Mouse (Mus musculus) forebrain, embryonic 12.5 days (tissue): Measurements from ENCODE around the gene Mex3d. TPM values are rescaled to one million over a fixed set of nuclear protein-coding genes. Genes with fewer than 3 reads are reported as not detected.

Experiments used
- ATAC-seq: fragments of 200-750 bp; cut with Nextera tagmentation; 2 replicates; pipeline ENCODE4 v1.8.0; 2017; ENCODE audit warnings: moderate TSS enrichment; ENCODE audit not compliant: low FRiP score
- H3K27ac ChIP-seq: fragments of 300-500 bp; sonication (generic); 2 replicates; pipeline ENCODE4 v1.5.1; 2016; ENCODE audit warnings: mild to moderate bottlenecking
- H3K27me3 ChIP-seq: fragments of 300-500 bp; sonication (generic); 2 replicates; pipeline ENCODE4 v1.6.1; 2016; ENCODE audit warnings: mild to moderate bottlenecking
- H3K36me3 ChIP-seq: fragments of 300-500 bp; sonication (generic); replicated peaks from 2 replicates; pipeline ENCODE4 v1.6.1; 2016; ENCODE audit warnings: mild to moderate bottlenecking
- H3K4me1 ChIP-seq: fragments of 300-500 bp; sonication (generic); 2 replicates; pipeline ENCODE4 v1.6.1; 2016
- H3K4me2 ChIP-seq: fragments of 300-500 bp; sonication (generic); 2 replicates; pipeline ENCODE4 v1.6.1; 2016; ENCODE audit warnings: mild to moderate bottlenecking, moderate library complexity
- H3K4me3 ChIP-seq: fragments of 300-500 bp; sonication (generic); replicated peaks from 2 replicates; pipeline ENCODE4 v1.5.1; 2016; ENCODE audit warnings: mild to moderate bottlenecking
- H3K9ac ChIP-seq: fragments of 300-500 bp; sonication (generic); 2 replicates; pipeline ENCODE4 v1.6.1; 2016; ENCODE audit warnings: mild to moderate bottlenecking
- H3K9me3 ChIP-seq: fragments of 300-500 bp; sonication (generic); 2 replicates; pipeline ENCODE4 v1.6.1; 2016
- whole genome bisulfite sequencing: fragments of 180-500 bp; shearing (Covaris S2); methylation state at CpG from one replicate; pipeline ENCODE4 v1.1.7; 2016; 5-methylcytosine and 5-hydroxymethylcytosine counted together
- polyA plus RNA-seq: library from polyadenylated mRNA; unstranded; fragments of >200 nt; fragmentation: Nextera tagmentation; extraction: Ambion mirVana; gene quantifications from 2 replicates; pipeline ENCODE4 v1.2.1, GENCODE M21; 2016

Gene Mex3d
- polyA plus RNA-seq: 17.3 and 21.3 TPM in 2 replicates

DNA sequence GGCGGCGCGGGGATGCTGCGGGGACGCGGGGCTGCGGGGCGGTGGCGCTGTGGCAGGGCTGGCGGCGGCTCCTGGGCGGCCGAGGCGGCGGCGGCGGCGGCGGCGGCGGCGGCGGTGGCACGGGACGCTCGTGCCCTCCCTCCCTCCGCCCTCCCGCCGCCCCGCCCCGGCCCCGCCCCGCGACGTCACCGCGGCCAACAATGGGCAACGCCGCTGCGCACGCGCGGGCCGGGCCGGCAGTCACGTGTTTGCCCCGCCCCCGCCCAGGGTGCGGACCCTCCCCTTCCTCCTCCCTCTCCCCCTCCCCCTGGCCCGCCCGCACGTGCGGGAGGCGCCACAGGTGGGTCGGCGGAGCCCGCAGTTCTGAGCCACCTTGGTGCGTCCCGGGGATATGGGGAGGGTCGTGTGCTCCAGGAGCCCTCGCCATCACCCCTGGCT lies at the start of gene Mex3d:
Gene Mex3d, minus strand, starts transcription at position 138 of the 438 bp plus-strand sequence.
- no peaks in the 10 kb centered on the region for H3K9me3 ChIP-seq
- no peaks in the 10 kb centered on the region for H3K27me3 ChIP-seq
- H3K9ac ChIP-seq: peak within 1 kb of the TSS; percentile 100

DNA sequence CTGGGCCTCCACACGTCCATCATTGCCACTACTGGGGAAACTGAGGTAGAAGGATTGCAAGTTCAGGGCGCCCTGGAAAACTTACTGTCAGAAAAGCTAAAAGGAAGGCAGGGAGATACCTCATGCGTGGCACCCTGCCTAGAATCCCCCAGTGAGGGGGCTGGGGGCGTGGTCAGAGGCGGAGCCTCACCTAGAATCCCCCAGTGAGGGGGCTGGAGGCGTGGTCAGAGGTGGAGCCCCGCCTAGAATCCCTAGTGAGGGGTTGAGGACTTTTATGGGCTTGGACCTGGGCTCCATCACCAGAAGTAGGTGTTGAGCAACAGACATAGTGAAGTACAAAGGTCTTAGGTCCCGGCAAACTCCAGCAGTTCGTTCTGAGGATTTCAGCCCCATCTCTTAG lies 48.8 kb upstream of the Mex3d start:
- H3K27me3 ChIP-seq: peaks cover 6% of the 10 kb centered on the region; the same call in 1 of the 2 replicates
- H3K36me3 ChIP-seq: no peaks in the 10 kb centered on the region
- H3K4me2 ChIP-seq: no peak overlapping the region
- 13% methylated on average over 9 of the region's 9 CpGs for WGBS
- no peak overlapping the region for H3K4me3 ChIP-seq
- no peak overlapping the region for H3K9ac ChIP-seq
- peaks cover 16% of the 10 kb centered on the region for H3K4me1 ChIP-seq
- H3K9me3 ChIP-seq: no peaks in the 10 kb centered on the region
- no peak overlapping the region for H3K27ac ChIP-seq
- ATAC-seq: no peak

More for the DNA sequence above, at the start of gene Mex3d:
- peak; percentile 46 for ATAC-seq
- H3K4me1 ChIP-seq: peaks cover 36% of the 10 kb centered on the region
- H3K4me2 ChIP-seq: peak within 1 kb of the TSS; percentile 91
- peaks cover 48% of the 10 kb centered on the region for H3K36me3 ChIP-seq
- H3K27ac ChIP-seq: peak within 1 kb of the TSS; percentile 97
- WGBS: 2% methylated on average over 17 of the region's 61 CpGs
- H3K4me3 ChIP-seq: peak within 1 kb of the TSS; percentile 98

DNA sequence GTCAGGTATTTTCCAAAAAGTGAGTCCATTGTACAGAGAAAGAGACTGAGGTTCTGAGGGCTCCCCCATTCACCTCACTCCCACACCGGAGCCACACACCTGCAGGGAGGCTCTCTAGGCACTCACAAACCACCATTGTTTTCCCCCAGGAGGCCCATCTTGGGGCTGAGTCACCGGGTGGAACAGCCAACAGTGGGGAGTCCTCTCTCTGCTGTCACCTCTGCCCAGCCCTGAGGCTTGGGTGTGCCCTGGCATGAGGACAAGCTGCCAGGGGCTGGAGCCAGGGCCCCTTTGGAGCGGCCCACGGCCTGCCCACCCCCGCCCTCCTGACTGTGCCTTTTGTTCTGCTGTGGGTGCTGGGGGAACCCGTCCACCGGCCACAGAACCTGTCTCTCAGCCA lies 48.3 kb upstream of the Mex3d start:
- Histone ChIP-seq H3K4me2 (no peak overlapping the region), H3K27me3 (peaks cover 6% of the 10 kb centered on the region; the same call in 1 of the 2 replicates), H3K27ac (no peak overlapping the region), H3K4me1 (peaks cover 21% of the 10 kb centered on the region), H3K9me3 (no peaks in the 10 kb centered on the region), H3K9ac (0 out of 2 replicates have a peak overlapping the region, but pooled peaks have one; percentile 17), H3K36me3 (peaks cover 3% of the 10 kb centered on the region), H3K4me3 (no peak overlapping the region)
- ATAC-seq: no peak
- WGBS: 33% methylated on average over 7 of the region's 7 CpGs

DNA sequence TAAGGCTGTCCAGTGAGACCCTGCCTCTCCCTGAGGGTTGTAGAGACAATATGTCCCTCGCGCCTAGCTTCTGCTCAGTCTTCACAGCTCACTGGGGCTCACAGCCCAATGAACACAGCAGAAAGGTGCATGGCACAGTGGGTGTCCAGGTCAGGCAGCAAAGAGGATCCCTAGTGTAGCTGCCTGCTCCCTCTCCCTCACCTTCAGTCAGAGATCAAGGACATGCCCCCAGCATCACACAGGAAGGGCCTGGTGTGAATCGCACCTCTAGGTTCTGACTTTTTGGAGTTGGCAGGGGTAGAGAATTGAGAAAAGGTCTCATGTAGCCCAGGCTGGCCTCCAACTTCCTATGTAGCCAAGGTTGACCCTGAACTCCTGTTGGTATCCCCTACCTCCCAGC lies 47.4 kb upstream of the Mex3d start:
- Histone ChIP-seq H3K4me1 (peaks cover 31% of the 10 kb centered on the region), H3K36me3 (peaks cover 13% of the 10 kb centered on the region), H3K4me3 (no peak overlapping the region), H3K9ac (no peak overlapping the region), H3K9me3 (no peaks in the 10 kb centered on the region), H3K27me3 (peaks cover 6% of the 10 kb centered on the region; the same call in 1 of the 2 replicates), H3K4me2 (no peak overlapping the region), H3K27ac (no peak overlapping the region; the same call in 1 of the 2 replicates)
- WGBS: 77% methylated on average over 3 of the region's 3 CpGs
- no peak for ATAC-seq

DNA sequence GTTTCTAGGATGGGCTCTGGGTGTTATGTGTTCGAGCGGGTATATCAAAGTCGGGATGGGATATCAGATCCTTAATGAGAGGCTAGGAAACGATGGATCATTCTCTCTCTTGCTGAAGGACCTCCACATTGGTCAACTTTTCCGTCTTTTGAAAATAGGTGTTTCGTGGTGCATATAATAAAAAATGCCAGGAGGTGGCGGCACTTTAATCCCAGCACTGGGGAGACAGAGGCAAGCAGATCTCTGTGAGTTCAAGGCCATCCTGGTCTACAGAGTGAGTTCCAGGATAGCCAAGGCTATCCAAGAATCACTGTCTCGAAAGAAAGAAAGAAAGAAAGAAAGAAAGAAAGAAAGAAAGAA lies 46.8 kb upstream of the Mex3d start:
- H3K36me3 ChIP-seq: peaks cover 19% of the 10 kb centered on the region
- peaks cover 31% of the 10 kb centered on the region for H3K4me1 ChIP-seq
- no peak overlapping the region for H3K4me2 ChIP-seq
- no peak for ATAC-seq
- peak overlapping the region; percentile 99 for H3K4me3 ChIP-seq
- no peaks in the 10 kb centered on the region for H3K9me3 ChIP-seq
- WGBS: 12% methylated on average over 8 of the region's 8 CpGs
- no peak overlapping the region for H3K9ac ChIP-seq
- peaks cover 6% of the 10 kb centered on the region; the same call in 1 of the 2 replicates for H3K27me3 ChIP-seq
- peak overlapping the region; percentile 96 for H3K27ac ChIP-seq

DNA sequence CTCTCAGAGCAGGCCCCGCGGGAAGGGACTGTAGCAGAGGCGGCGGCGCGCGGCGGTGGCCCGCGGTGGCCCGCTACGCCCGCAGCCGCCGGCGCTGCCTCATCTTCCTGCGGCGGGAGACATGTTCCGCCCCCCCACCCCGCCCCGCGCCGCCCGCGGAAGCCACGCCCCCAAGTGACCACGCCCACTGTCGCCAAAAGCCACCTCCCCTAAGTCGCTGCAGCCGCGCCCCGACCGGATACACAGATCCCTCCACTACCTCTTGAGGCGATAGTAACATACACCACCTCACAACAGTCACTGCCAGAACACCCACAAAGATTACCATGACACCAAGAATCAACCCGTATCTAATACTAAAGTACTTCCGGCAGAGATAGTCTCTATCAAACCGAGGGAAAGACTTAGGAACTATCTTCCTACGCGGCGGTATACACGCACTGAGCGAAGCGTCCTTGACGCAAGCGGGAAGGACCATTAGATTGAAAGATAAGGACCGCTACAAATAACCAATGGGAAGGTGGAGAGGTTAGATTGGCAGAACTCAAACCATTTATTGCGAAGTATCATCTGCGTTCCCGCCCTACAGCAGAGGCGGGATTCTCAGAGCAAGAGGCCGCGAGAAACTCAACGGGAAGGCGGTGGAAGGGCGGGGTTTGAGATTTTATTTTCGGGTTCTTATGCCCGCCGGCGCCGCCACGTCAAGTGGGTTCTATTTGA lies 46.2 kb upstream of the Mex3d start, which contains the start of gene Tcf3:
Gene Tcf3, minus strand, starts transcription at position 135 of the 720 bp plus-strand sequence.
- peak; percentile 92 for ATAC-seq
- H3K9ac ChIP-seq: peak within 1 kb of the TSS; percentile 99
- H3K36me3 ChIP-seq: peaks cover 24% of the 10 kb centered on the region
- H3K4me1 ChIP-seq: peaks cover 31% of the 10 kb centered on the region
- peak within 1 kb of the TSS; percentile 88 for H3K4me2 ChIP-seq
- peaks cover 6% of the 10 kb centered on the region; the same call in 1 of the 2 replicates for H3K27me3 ChIP-seq
- H3K27ac ChIP-seq: peak within 1 kb of the TSS; percentile 96
- H3K9me3 ChIP-seq: no peaks in the 10 kb centered on the region
- under 1% methylated on average over 60 of the region's 61 CpGs for WGBS
- peak within 1 kb of the TSS; percentile 99 for H3K4me3 ChIP-seq

DNA sequence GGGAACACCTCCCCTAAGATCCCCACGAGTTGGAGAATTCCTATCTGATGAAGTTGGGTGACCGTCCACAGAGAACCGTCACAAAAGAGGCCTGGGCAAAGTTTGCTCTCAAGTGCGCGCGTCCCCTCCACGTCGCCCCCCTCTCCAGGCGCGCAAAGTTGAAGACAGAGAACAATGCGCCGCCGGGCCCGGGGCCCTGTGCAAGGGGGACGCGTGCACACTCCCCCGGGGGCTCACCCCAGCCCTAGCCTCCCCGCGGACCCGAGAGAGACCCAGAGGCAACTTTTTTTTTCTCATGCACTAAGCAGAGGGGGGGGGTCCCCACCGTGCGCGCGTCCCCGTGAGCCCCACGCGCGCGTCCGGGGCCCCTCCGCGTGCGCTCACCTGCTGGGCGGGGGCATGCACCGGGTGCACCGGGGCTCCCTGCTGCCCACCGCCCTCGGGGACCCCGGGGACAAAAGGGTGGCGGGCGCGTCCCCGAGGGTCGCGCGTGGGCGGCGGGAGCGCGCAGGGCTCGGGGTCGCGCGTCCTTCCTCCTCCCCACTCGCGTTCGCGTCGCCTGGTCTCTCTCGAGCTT lies 45.6 kb upstream of the Mex3d start:
- peak; percentile 47 for ATAC-seq
- H3K4me2 ChIP-seq: peak overlapping the region; percentile 88
- no peaks in the 10 kb centered on the region for H3K9me3 ChIP-seq
- H3K27me3 ChIP-seq: peaks cover 4% of the 10 kb centered on the region; the same call in 1 of the 2 replicates
- peaks cover 30% of the 10 kb centered on the region for H3K36me3 ChIP-seq
- H3K4me3 ChIP-seq: peak overlapping the region; percentile 99
- H3K27ac ChIP-seq: peak overlapping the region; percentile 96
- under 1% methylated on average over 56 of the region's 60 CpGs for WGBS
- H3K9ac ChIP-seq: peak overlapping the region; percentile 99
- peaks cover 31% of the 10 kb centered on the region for H3K4me1 ChIP-seq

DNA sequence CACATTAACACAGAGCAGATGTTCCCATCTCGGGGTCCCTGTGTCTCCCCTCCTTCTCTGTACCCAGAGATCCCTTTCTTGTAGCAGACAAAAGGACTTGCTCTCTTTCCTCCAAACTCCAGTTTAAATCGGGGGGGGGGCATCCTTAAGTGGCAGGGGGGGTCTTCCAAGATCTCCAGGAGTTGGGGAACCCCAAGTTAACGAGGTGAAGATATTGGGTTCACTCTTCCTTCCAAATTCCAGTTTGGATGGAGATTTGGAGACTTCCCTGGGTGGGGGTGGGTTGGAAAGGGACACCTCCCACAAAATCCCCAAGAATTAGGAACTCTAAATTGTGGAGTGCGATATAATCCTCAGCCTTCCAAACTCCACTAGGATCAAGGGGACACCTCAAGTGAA lies 44.9 kb upstream of the Mex3d start:
- Histone ChIP-seq H3K9ac (peak overlapping the region; percentile 99), H3K27me3 (no peaks in the 10 kb centered on the region; the same call in 1 of the 2 replicates), H3K4me3 (peak overlapping the region; percentile 99), H3K27ac (peak overlapping the region; percentile 96), H3K4me2 (peak overlapping the region; percentile 88), H3K36me3 (peaks cover 36% of the 10 kb centered on the region), H3K4me1 (peaks cover 31% of the 10 kb centered on the region), H3K9me3 (no peaks in the 10 kb centered on the region)
- 1% methylated on average over 4 of the region's 4 CpGs for WGBS
- ATAC-seq: no peak

DNA sequence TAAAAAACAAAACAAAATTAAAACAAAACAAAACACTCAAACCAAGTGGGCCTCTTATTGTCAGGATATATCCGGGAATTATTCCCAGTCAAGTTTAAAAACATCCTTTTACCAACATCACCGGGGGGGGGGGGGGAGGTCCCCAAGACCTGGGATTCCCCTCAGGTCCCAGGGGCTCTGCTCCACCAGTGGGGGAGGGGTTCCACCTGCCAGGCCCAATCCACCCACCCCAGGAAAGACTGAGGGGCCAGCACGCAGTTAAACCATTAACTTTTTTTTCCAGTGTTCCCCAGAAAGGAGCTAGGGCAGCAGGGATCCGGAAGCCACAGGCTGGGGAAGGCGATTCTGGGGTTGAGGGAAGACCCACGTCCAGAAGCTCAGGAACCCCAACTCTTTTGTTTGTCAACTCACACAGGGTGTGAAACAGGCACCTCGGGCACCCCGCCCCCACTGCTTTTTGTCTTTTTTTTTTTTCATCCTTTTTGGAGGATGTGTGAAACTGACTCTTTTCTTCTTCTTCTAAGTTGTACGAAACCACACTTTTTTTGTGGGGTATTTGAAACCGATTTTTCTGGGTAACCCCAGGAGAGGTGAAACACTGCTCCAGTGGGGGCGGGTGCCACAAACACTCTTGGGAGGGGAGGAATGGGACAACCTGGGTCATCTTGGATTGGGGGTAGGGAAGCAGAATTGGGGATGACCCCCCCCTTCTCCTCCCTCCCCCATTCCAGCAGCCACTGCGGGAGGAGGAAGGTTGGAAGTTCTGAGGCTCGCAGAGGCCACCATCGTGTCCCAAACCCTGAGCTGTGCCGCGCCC lies 44.3 kb upstream of the Mex3d start:
- Histone ChIP-seq H3K27me3 (no peaks in the 10 kb centered on the region), H3K9me3 (no peaks in the 10 kb centered on the region), H3K4me2 (peak overlapping the region; percentile 88), H3K4me1 (peaks cover 31% of the 10 kb centered on the region), H3K27ac (peak overlapping the region; percentile 96), H3K4me3 (peak overlapping the region; percentile 99), H3K9ac (peak overlapping the region; percentile 99), H3K36me3 (peaks cover 42% of the 10 kb centered on the region)
- ATAC-seq: no peak
- WGBS: 24% methylated on average over 15 of the region's 16 CpGs

DNA sequence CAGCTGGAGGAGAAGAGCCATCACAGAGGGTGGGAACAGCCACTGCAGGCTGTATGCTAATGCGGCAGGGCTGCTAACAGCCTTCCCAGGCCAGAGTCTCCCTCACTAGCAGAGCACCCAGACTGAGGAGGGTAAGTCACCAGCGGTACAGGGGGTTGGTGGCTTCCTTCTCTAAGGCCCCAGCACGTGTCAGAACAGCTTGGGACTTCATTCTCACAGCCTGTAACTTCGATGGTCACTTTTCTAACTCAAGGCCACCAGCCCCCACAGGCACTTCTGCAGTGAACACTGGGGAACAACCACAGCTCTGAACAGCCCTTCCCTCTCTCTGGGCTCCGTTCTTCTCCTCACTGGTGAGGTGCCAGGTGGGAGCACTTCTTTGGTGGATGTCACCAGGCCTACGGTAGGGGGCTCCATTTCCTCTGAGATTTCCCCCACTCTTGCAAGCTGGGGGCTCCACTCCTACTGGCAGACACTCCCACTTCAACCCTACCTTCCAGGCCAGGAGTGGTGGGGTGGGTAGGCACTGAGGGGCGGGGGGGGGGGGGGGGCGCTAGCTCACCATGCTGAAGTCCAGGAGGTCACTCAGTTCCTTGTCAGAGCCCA lies 43.0 kb upstream of the Mex3d start:
- ATAC-seq: no peak
- Histone ChIP-seq H3K4me1 (peaks cover 26% of the 10 kb centered on the region), H3K4me3 (peak overlapping the region; percentile 99), H3K4me2 (peak overlapping the region; percentile 88; the same call in 1 of the 2 replicates), H3K36me3 (peaks cover 55% of the 10 kb centered on the region), H3K27ac (peak overlapping the region; percentile 36; the same call in 1 of the 2 replicates), H3K27me3 (no peaks in the 10 kb centered on the region), H3K9me3 (no peaks in the 10 kb centered on the region), H3K9ac (peak overlapping the region; percentile 99)
- 76% methylated on average over 8 of the region's 8 CpGs for WGBS

DNA sequence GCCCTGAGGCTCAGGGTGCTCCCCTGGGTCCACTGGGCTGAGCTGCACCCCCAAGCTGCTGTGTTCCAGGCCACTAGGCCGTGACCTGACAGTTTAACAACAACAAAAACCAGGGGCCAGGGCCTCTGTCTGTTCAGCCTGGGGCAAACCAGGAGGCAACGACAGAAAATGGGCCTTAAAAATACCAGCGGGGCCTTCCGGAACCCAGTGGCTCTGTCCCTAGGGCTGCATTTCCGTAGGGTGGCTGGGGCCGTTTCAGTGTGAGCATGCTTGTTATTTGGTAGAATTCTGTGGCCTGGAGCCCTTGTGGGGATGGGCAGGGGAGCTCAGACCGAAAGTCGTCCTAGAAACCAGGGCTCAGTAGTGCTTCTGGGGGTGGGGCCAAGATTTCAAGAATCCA lies 42.3 kb upstream of the Mex3d start:
- peak overlapping the region; percentile 99; the same call in 1 of the 2 replicates for H3K4me3 ChIP-seq
- peaks cover 62% of the 10 kb centered on the region for H3K36me3 ChIP-seq
- WGBS: 87% methylated on average over 8 of the region's 8 CpGs
- H3K9ac ChIP-seq: no peak overlapping the region
- H3K9me3 ChIP-seq: no peaks in the 10 kb centered on the region
- no peak overlapping the region for H3K4me2 ChIP-seq
- H3K27me3 ChIP-seq: no peaks in the 10 kb centered on the region
- ATAC-seq: no peak
- H3K27ac ChIP-seq: no peak overlapping the region
- H3K4me1 ChIP-seq: peaks cover 26% of the 10 kb centered on the region
